Mouse (Mus musculus): Measurements from ENCODE around the gene a.
A peak's percentile ranks its signal among the peaks of the same experiment; 100 is the strongest.

GRCm38 (mm10) chr2:154803845-154804244 is 12.6 kb downstream of the a start:
- TF ChIP-seq GATA2 (IDR thresholded peaks at IDR 0.05; ENCODE audit: borderline replicate concordance, low read depth, low read length) (no peak), GATA1 (IDR thresholded peaks at IDR 0.05; ENCODE audit: borderline replicate concordance, low read length) (no peak), CTCF (IDR thresholded peaks at IDR 0.05; ENCODE audit: low read depth, low read length) (no peak), TAL1 (conservative IDR thresholded peaks at IDR 0.05; ENCODE audit: low read depth, low read length) (peak; percentile 31; the same call in 1 of the 2 replicates), POLR2AphosphoS5 (IDR thresholded peaks at IDR 0.05; ENCODE audit: insufficient replicate concordance, low read depth, low read length) (no peak)

Measured in G1E (cell line).